Mouse (Mus musculus) forebrain, embryonic 11.5 days (tissue): ENCODE data around the gene Slc30a2. TPM values are rescaled to one million over a fixed set of nuclear protein-coding genes. Genes with fewer than 3 reads are reported as not detected.
A peak's percentile ranks its signal among the peaks of the same experiment; 100 is the strongest.

Experiments used
- ATAC-seq: fragments of 200-750 bp; cut with Nextera tagmentation; replicated peaks from 2 replicates; pipeline ENCODE4 v1.8.0; 2017; ENCODE audit warnings: moderate TSS enrichment; ENCODE audit not compliant: low FRiP score
- DNase-seq: peaks from one replicate; pipeline ENCODE4 v3.0.0-alpha.2; 2017; ENCODE audit warnings: low spot score
- H3K27ac ChIP-seq: fragments of 300-500 bp; sonication (generic); 2 replicates; pipeline ENCODE4 v1.5.1; 2014; ENCODE audit warnings: low read depth, low read length
- H3K27me3 ChIP-seq: fragments of 300-500 bp; sonication (generic); 2 replicates; pipeline ENCODE4 v1.6.1; 2014; ENCODE audit warnings: mild to moderate bottlenecking, low read length, mixed read lengths; ENCODE audit not compliant: control insufficient read depth, insufficient read depth
- H3K36me3 ChIP-seq: fragments of 300-500 bp; sonication (generic); 2 replicates; pipeline ENCODE4 v1.6.1; 2014; ENCODE audit warnings: mild to moderate bottlenecking, low read length, moderate library complexity, mixed read lengths; ENCODE audit not compliant: control insufficient read depth, insufficient read depth
- H3K4me1 ChIP-seq: fragments of 300-500 bp; sonication (generic); replicated peaks from 2 replicates; pipeline ENCODE4 v1.6.1; 2014; ENCODE audit warnings: low read length, mixed read lengths; ENCODE audit not compliant: control insufficient read depth, insufficient read depth
- H3K4me2 ChIP-seq: fragments of 300-500 bp; sonication (generic); 2 replicates; pipeline ENCODE4 v1.6.1; 2014; ENCODE audit warnings: low read depth, mild to moderate bottlenecking, low read length, moderate library complexity, mixed read lengths; ENCODE audit not compliant: severe bottlenecking
- H3K4me3 ChIP-seq: fragments of 300-500 bp; sonication (generic); 2 replicates; pipeline ENCODE4 v1.5.1; 2014; ENCODE audit warnings: low read depth, low read length
- H3K9ac ChIP-seq: fragments of 300-500 bp; sonication (generic); 2 replicates; pipeline ENCODE4 v1.6.1; 2014; ENCODE audit warnings: low read length
- H3K9me3 ChIP-seq: fragments of 300-500 bp; sonication (generic); 2 replicates; pipeline ENCODE4 v1.6.1; 2016; ENCODE audit warnings: low read length, mixed read lengths; ENCODE audit not compliant: control insufficient read depth
- WGBS: fragments of 180-500 bp; shearing (Covaris S2); extraction: QIAGEN DNeasy Blood & Tissue Kit; methylation state at CpG from one replicate; pipeline ENCODE4 v1.1.7; 2014; 5-methylcytosine and 5-hydroxymethylcytosine counted together
- polyA plus RNA-seq: library from polyadenylated mRNA; unstranded; fragments of >200 nt; fragmentation: Nextera tagmentation; extraction: Ambion mirVana; gene quantifications from 2 replicates; pipeline ENCODE4 v1.2.1, GENCODE M21; 2014

The Slc30a2 gene
- polyA plus RNA-seq, 1 experiment from 2014 or later = not detected

GRCm38 (mm10) chr4:134401181-134401661 lies 58.2 kb downstream of the Slc30a2 start:
- WGBS = 6% methylated on average over 14 of the region's 19 CpGs
- peak overlapping the region; percentile 26 for H3K4me3 ChIP-seq

GRCm38 (mm10) chr4:134401856-134402570 lies 59.0 kb downstream of the Slc30a2 start:
- no peaks in the 10 kb centered on the region for H3K36me3 ChIP-seq
- H3K4me2 ChIP-seq = no peak overlapping the region
- ATAC-seq (no peak), DNase-seq (no peak)
- H3K27me3 ChIP-seq = no peaks in the 10 kb centered on the region
- WGBS = 69% methylated on average over 16 of the region's 16 CpGs
- H3K4me3 ChIP-seq = no peak overlapping the region
- H3K27ac ChIP-seq = no peak overlapping the region
- H3K9me3 ChIP-seq = no peaks in the 10 kb centered on the region
- H3K9ac ChIP-seq = no peak overlapping the region
- H3K4me1 ChIP-seq = peaks cover 7% of the 10 kb centered on the region

More at GRCm38 (mm10) chr4:134401181-134401661, 58.2 kb downstream of the Slc30a2 start:
- DNase-seq (peak; percentile 85), ATAC-seq (peak; percentile 66)
- no peaks in the 10 kb centered on the region for H3K27me3 ChIP-seq
- H3K9ac ChIP-seq = peak overlapping the region; percentile 43
- H3K9me3 ChIP-seq = no peaks in the 10 kb centered on the region
- no peaks in the 10 kb centered on the region for H3K36me3 ChIP-seq
- no peak overlapping the region for H3K27ac ChIP-seq
- peaks cover 7% of the 10 kb centered on the region for H3K4me1 ChIP-seq
- H3K4me2 ChIP-seq = peak overlapping the region; percentile 67

GRCm38 (mm10) chr4:134402571-134403262 lies 59.7 kb downstream of the Slc30a2 start:
- no peaks in the 10 kb centered on the region for H3K9me3 ChIP-seq
- WGBS = 88% methylated on average over 16 of the region's 16 CpGs
- H3K27ac ChIP-seq = no peak overlapping the region
- peak; percentile 51 for DNase-seq
- H3K4me1 ChIP-seq = peaks cover 4% of the 10 kb centered on the region; the same call in 1 of the 2 replicates
- no peak overlapping the region for H3K4me2 ChIP-seq
- H3K9ac ChIP-seq = no peak overlapping the region
- no peak overlapping the region for H3K4me3 ChIP-seq
- ATAC-seq = no peak
- H3K27me3 ChIP-seq = no peaks in the 10 kb centered on the region
- no peaks in the 10 kb centered on the region for H3K36me3 ChIP-seq

- H3K27ac ChIP-seq = no peak overlapping the region
- no peaks in the 10 kb centered on the region for H3K9me3 ChIP-seq
- no peaks in the 10 kb centered on the region for H3K27me3 ChIP-seq
- no peak overlapping the region for H3K4me2 ChIP-seq
- H3K4me3 ChIP-seq = no peak overlapping the region
- 70% methylated on average over 7 of the region's 7 CpGs for WGBS
- DNase-seq = no peak
- ATAC-seq = no peak
- no peak overlapping the region for H3K9ac ChIP-seq
- H3K36me3 ChIP-seq = no peaks in the 10 kb centered on the region
- H3K4me1 ChIP-seq = peaks cover 4% of the 10 kb centered on the region; the same call in 1 of the 2 replicates
Observed at GRCm38 (mm10) chr4:134403721-134404120, 60.7 kb downstream of the Slc30a2 start.

Other genes starting within 250 kb of the Slc30a2 start
- gene Cd52, start 248.1 kb upstream of the Slc30a2 start, polyA plus RNA-seq = 2.5 and 2.6 TPM in 2 replicates
- 6.6 and 7.0 TPM in 2 replicates for gene Ubxn11, start 240.6 kb upstream of the Slc30a2 start, polyA plus RNA-seq
- gene Sh3bgrl3, start 214.4 kb upstream of the Slc30a2 start, polyA plus RNA-seq = 264 and 278 TPM in 2 replicates
- gene Cep85, start 156.1 kb upstream of the Slc30a2 start, polyA plus RNA-seq = 30.1 and 33.8 TPM in 2 replicates
- gene Gm7534, start 140.2 kb upstream of the Slc30a2 start, polyA plus RNA-seq = not detected in 2 replicates
- not detected in 2 replicates for gene Catsper4, start 115.8 kb upstream of the Slc30a2 start, polyA plus RNA-seq
- gene Cnksr1, start 104.8 kb upstream of the Slc30a2 start, polyA plus RNA-seq = 0.24 and 0.45 TPM in 2 replicates
- gene E130218I03Rik, start 99.5 kb upstream of the Slc30a2 start, polyA plus RNA-seq = 0.64 and 0.77 TPM in 2 replicates
- 17.8 and 18.0 TPM in 2 replicates for gene Zfp593, start 97.6 kb upstream of the Slc30a2 start, polyA plus RNA-seq
- 0.63 TPM in 1 of 2 replicates, not detected in the other for gene Gm30191, start 96.2 kb upstream of the Slc30a2 start, polyA plus RNA-seq
- gene Grrp1, start 89.1 kb upstream of the Slc30a2 start, polyA plus RNA-seq = 4.8 and 5.2 TPM in 2 replicates
- 26.7 and 31.2 TPM in 2 replicates for gene Pdik1l, start 55.3 kb upstream of the Slc30a2 start, polyA plus RNA-seq
- 0.13 TPM in 1 of 2 replicates, not detected in the other for gene Trim63, start 28.1 kb upstream of the Slc30a2 start, polyA plus RNA-seq
- 0.15 and 0.71 TPM in 2 replicates for gene Extl1, start 40.7 kb downstream of the Slc30a2 start, polyA plus RNA-seq
- 7.2 and 8.8 TPM in 2 replicates for gene Pafah2, start 53.1 kb downstream of the Slc30a2 start, polyA plus RNA-seq
- gene Stmn1, start 125.1 kb downstream of the Slc30a2 start, polyA plus RNA-seq = 3,131 and 3,150 TPM in 2 replicates
- gene Paqr7, start 153.5 kb downstream of the Slc30a2 start, polyA plus RNA-seq = 1.3 and 1.5 TPM in 2 replicates
- 8.7 and 9.3 TPM in 2 replicates for gene Aunip, start 167.8 kb downstream of the Slc30a2 start, polyA plus RNA-seq
- 132 and 135 TPM in 2 replicates for gene Mtfr1l, start 192.2 kb downstream of the Slc30a2 start, polyA plus RNA-seq
- gene Selenon, start 209.0 kb downstream of the Slc30a2 start, polyA plus RNA-seq = 38.5 and 47.9 TPM in 2 replicates